Mouse (Mus musculus): ENCODE measurements at regions not wholly inside any gene's neighbourhood (a gene's known extent, or its start where the extent isn't known, plus 50 kb on each side); places are given as distances from the start of the nearest gene placed in this dataset.
A peak's percentile ranks its signal among the peaks of the same experiment; 100 is the strongest.

- DNase-seq: no peak
- intact Hi-C loops (cut with DNase I): no loop called here
Observed at GRCm38 (mm10) chr15:62138701-62139100, 1215.9 kb upstream of the A1bg start.

- intact Hi-C loops (cut with DNase I): no loop called here
- DNase-seq: peak in 1 of 2 experiments; percentile 23
Observed at GRCm38 (mm10) chr15:62136932-62137594, 1214.3 kb upstream of the A1bg start.

GRCm38 (mm10) chr15:62134835-62135234 is 1212.0 kb upstream of the A1bg start:
- intact Hi-C loops (cut with DNase I): no loop called here
- DNase-seq: peak; percentile 27 to 30

GRCm38 (mm10) chr15:62134308-62134707 is 1211.5 kb upstream of the A1bg start:
- DNase-seq: no peak
- intact Hi-C loops (cut with DNase I): no loop called here

GRCm38 (mm10) chr15:62132895-62133294 is 1210.1 kb upstream of the A1bg start:
- intact Hi-C loops (cut with DNase I): no loop called here

GRCm38 (mm10) chr15:62131686-62132085 is 1208.9 kb upstream of the A1bg start:
- DNase-seq: no peak
- intact Hi-C loops (cut with DNase I): no loop called here

More at GRCm38 (mm10) chr15:62132895-62133294, 1210.1 kb upstream of the A1bg start:
- no peak for DNase-seq

GRCm38 (mm10) chr15:62130530-62130929 is 1207.7 kb upstream of the A1bg start:
- DNase-seq: no peak
- intact Hi-C loops (cut with DNase I): no loop called here

GRCm38 (mm10) chr15:62128546-62129212 is 1205.9 kb upstream of the A1bg start:
- intact Hi-C loops (cut with DNase I): no loop called here
- DNase-seq: no peak

GRCm38 (mm10) chr15:62127602-62128158 is 1204.9 kb upstream of the A1bg start:
- intact Hi-C loops (cut with DNase I): no loop called here
- peak in 1 of 2 experiments; percentile 32 for DNase-seq

- intact Hi-C loops (cut with DNase I): no loop called here
Observed at GRCm38 (mm10) chr15:62125718-62126117, 1202.9 kb upstream of the A1bg start.

GRCm38 (mm10) chr15:62123756-62124155 is 1200.9 kb upstream of the A1bg start:
- intact Hi-C loops (cut with DNase I): no loop called here
- no peak for DNase-seq

More at GRCm38 (mm10) chr15:62125718-62126117, 1202.9 kb upstream of the A1bg start:
- no peak for DNase-seq

- no peak for DNase-seq
- intact Hi-C loops (cut with DNase I): no loop called here
Observed at GRCm38 (mm10) chr15:62122265-62123023, 1199.6 kb upstream of the A1bg start.

- intact Hi-C loops (cut with DNase I): no loop called here
- DNase-seq: no peak
Observed at GRCm38 (mm10) chr15:62121696-62122095, 1198.9 kb upstream of the A1bg start.

- intact Hi-C loops (cut with DNase I): no loop called here
- DNase-seq: no peak
Observed at GRCm38 (mm10) chr15:62120735-62121134, 1197.9 kb upstream of the A1bg start.

GRCm38 (mm10) chr15:62118997-62119396 is 1196.2 kb upstream of the A1bg start:
- no peak for DNase-seq

GRCm38 (mm10) chr15:62116184-62116583 is 1193.4 kb upstream of the A1bg start:
- intact Hi-C loops (cut with DNase I): no loop called here
- no peak for DNase-seq

More at GRCm38 (mm10) chr15:62118997-62119396, 1196.2 kb upstream of the A1bg start:
- intact Hi-C loops (cut with DNase I): no loop called here

GRCm38 (mm10) chr15:62114815-62115214 is 1192.0 kb upstream of the A1bg start:
- DNase-seq: no peak
- intact Hi-C loops (cut with DNase I): no loop called here

- intact Hi-C loops (cut with DNase I): no loop called here
- no peak for DNase-seq
Observed at GRCm38 (mm10) chr15:62112151-62112550, 1189.3 kb upstream of the A1bg start.

- no peak for DNase-seq
- intact Hi-C loops (cut with DNase I): no loop called here
Observed at GRCm38 (mm10) chr15:62107976-62108375, 1185.2 kb upstream of the A1bg start.

- peak; percentile 90 to 92 for DNase-seq
- intact Hi-C loops (cut with DNase I): no loop called here
Observed at GRCm38 (mm10) chr15:62106518-62106975, 1183.7 kb upstream of the A1bg start.

GRCm38 (mm10) chr15:62105483-62105882 is 1182.7 kb upstream of the A1bg start:
- intact Hi-C loops (cut with DNase I): no loop called here
- DNase-seq: no peak

Measured in heart, postnatal 14 days (tissue).